Mouse (Mus musculus): ENCODE measurements around the gene Gm6993. TPM values are rescaled to one million over a fixed set of nuclear protein-coding genes. Genes with fewer than 3 reads are reported as not detected.
A peak's percentile ranks its signal among the peaks of the same experiment; 100 is the strongest.

Gene Gm6993
- polyA plus RNA-seq, 1 experiment from 2014 or later = not detected

DNA sequence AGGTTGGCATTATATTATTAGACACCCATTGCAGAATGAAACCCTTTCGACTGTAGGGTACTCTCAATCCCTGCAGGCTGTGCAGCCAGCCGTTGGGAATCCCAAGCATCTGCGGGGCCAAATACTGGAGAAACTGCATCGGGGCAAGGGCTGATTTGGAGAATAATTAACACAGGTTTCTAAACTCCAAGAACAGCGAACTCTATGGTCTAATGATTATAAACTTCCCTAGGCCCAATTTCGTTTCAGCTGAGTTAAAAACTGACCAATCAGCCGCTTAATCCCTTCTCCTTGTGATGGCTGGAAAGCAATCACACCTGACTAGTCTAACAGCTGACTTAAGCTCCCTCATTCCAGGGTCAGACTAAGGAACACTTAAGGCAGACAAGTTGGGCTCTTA lies 23.4 kb downstream of the Gm6993 start:
- Histone ChIP-seq H3K9me3 (ENCODE audit: control insufficient read depth, low read length) (no peaks in the 10 kb centered on the region), H3K4me2 (ENCODE audit: low read depth, low read length, severe bottlenecking) (no peak overlapping the region), H3K27me3 (ENCODE audit: control insufficient read depth, insufficient read depth, low read length) (peaks cover 34% of the 10 kb centered on the region), H3K36me3 (ENCODE audit: control insufficient read depth, insufficient read depth, low read length) (no peaks in the 10 kb centered on the region), H3K27ac (ENCODE audit: low read depth, low read length) (no peak overlapping the region), H3K4me1 (replicated peaks; ENCODE audit: control insufficient read depth, insufficient read depth, low read length) (no peaks in the 10 kb centered on the region; the same call in 1 of the 2 replicates), H3K9ac (ENCODE audit: low read length) (no peak overlapping the region), H3K4me3 (ENCODE audit: low read depth, low read length) (no peak overlapping the region)
- DNase-seq (ENCODE audit: low spot score) (peak; percentile 32), ATAC-seq (replicated peaks; ENCODE audit: low FRiP score) (no peak)
- 30% methylated on average over 7 of the region's 7 CpGs for WGBS

DNA sequence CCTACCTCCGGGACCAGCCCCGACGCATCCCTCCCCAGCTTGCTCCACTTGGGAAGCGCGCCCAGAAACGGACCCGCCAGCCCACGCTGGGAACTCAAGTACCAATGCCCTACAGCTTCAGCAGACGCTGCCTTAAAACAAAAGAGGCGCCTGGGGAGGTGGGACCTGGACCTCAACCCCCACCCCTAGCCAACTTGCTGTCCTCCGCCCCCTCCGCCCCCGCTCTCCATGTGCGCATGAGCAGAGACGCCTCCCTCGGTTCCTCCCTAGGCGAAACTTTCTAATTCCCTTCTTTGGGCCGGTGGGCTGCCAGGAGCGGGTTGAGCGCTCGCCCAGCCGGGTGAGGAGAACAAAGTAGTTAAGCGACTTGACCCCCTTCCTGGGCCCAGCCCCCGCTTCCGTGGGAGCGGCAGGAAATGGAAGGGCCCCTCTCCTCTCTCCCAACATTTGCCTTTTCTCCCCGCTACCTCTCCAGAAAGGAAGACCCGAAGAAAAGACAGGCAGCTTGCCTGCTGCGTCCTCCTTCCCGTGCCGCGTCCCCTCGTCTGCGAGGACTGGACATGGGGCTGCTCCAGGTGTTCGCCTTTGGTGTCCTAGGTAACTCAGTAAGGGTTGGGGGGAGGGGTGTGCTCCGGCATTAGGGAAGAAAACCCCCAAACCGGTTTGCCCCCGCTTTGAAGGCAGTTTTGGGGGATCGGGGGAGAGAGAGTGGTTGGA lies 24.6 kb downstream of the Gm6993 start, which contains the start of gene Lamb1:
TSS of gene Lamb1 (plus strand) at position 230 of the 717 bp plus-strand sequence.
- peak within 1 kb of the TSS; percentile 36 for H3K4me3 ChIP-seq (ENCODE audit: low read depth, low read length)
- WGBS = under 1% methylated on average over 39 of the region's 39 CpGs
- H3K27me3 ChIP-seq (ENCODE audit: control insufficient read depth, insufficient read depth, low read length) = peaks cover 34% of the 10 kb centered on the region
- peak within 1 kb of the TSS; percentile 48 for H3K4me2 ChIP-seq (ENCODE audit: low read depth, low read length, severe bottlenecking)
- no peak within 1 kb of the TSS for H3K27ac ChIP-seq (ENCODE audit: low read depth, low read length)
- no peaks in the 10 kb centered on the region for H3K9me3 ChIP-seq (ENCODE audit: control insufficient read depth, low read length)
- DNase-seq (ENCODE audit: low spot score) = peak; percentile 78
- 0 out of 2 replicates have a peak, but pooled peaks have one; percentile 53 for ATAC-seq (replicated peaks; ENCODE audit: low FRiP score)
- H3K36me3 ChIP-seq (ENCODE audit: control insufficient read depth, insufficient read depth, low read length) = no peaks in the 10 kb centered on the region
- peak within 1 kb of the TSS; percentile 21; the same call in 1 of the 2 replicates for H3K9ac ChIP-seq (ENCODE audit: low read length)
- no peaks in the 10 kb centered on the region; the same call in 1 of the 2 replicates for H3K4me1 ChIP-seq (replicated peaks; ENCODE audit: control insufficient read depth, insufficient read depth, low read length)

DNA sequence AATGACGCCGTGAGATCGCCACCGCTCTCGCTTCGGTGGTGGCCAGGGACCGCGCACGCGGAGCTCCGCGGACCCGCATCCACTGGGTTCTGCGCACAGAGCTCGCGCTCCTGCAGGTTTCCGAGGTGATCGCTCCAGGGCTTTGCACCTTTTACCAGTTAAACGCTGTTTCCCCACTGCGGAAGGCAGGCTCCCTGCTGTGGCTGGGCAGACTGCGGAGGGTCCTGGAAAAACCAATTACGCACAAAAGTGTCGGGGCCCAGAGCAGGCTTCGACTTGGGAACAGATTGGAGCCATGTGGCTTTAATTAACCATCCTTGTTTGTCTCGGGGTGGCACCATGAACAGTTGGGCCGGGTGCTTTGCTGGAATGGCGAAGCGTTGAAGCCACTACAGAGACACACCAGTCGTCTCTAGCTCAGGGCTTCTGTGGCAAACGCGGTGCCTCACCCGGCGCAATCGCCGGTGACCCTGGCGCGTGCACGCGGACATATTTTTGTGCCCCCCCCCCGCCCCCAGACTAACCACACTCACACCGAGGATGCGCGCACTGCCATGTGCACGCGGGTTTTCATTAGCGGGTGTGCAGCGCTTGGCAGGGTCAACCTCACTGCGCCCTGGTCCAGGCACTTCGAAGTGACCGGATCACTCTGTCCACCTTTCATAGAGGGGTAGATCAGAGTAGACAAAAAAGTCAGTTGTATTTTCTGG lies 25.3 kb downstream of the Gm6993 start:
- peak overlapping the region; percentile 48 for H3K4me2 ChIP-seq (ENCODE audit: low read depth, low read length, severe bottlenecking)
- DNase-seq (ENCODE audit: low spot score) (peak; percentile 61), ATAC-seq (replicated peaks; ENCODE audit: low FRiP score) (peak; percentile 27; the same call in 1 of the 2 replicates)
- under 1% methylated on average over 50 of the region's 50 CpGs for WGBS
- peak overlapping the region; percentile 21; the same call in 1 of the 2 replicates for H3K9ac ChIP-seq (ENCODE audit: low read length)
- H3K27me3 ChIP-seq (ENCODE audit: control insufficient read depth, insufficient read depth, low read length) = peaks cover 34% of the 10 kb centered on the region
- no peaks in the 10 kb centered on the region for H3K9me3 ChIP-seq (ENCODE audit: control insufficient read depth, low read length)
- H3K4me3 ChIP-seq (ENCODE audit: low read depth, low read length) = peak overlapping the region; percentile 36
- H3K4me1 ChIP-seq (replicated peaks; ENCODE audit: control insufficient read depth, insufficient read depth, low read length) = no peaks in the 10 kb centered on the region; the same call in 1 of the 2 replicates
- H3K36me3 ChIP-seq (ENCODE audit: control insufficient read depth, insufficient read depth, low read length) = no peaks in the 10 kb centered on the region
- H3K27ac ChIP-seq (ENCODE audit: low read depth, low read length) = no peak overlapping the region

DNA sequence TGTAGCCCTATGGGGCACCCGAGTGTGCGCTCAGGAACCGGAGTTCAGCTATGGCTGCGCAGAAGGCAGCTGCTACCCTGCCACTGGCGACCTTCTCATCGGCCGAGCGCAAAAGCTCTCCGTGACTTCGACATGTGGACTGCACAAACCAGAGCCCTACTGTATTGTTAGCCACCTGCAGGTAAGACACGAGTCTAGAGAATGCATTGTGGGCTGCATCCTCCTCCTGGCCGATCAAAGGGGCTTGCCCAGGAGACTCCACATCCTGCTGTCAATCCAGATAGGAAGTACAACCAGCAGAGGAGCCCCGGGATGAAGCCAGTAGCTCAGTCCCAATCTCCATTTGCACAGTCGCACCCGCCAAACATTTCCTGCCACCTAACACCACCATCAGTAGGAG lies 26.1 kb downstream of the Gm6993 start:
- DNase-seq (ENCODE audit: low spot score) = peak; percentile 49
- peak overlapping the region; percentile 48 for H3K4me2 ChIP-seq (ENCODE audit: low read depth, low read length, severe bottlenecking)
- WGBS = 4% methylated on average over 15 of the region's 15 CpGs
- H3K4me1 ChIP-seq (replicated peaks; ENCODE audit: control insufficient read depth, insufficient read depth, low read length) = no peaks in the 10 kb centered on the region; the same call in 1 of the 2 replicates
- H3K27ac ChIP-seq (ENCODE audit: low read depth, low read length) = no peak overlapping the region
- no peaks in the 10 kb centered on the region for H3K9me3 ChIP-seq (ENCODE audit: control insufficient read depth, low read length)
- H3K36me3 ChIP-seq (ENCODE audit: control insufficient read depth, insufficient read depth, low read length) = no peaks in the 10 kb centered on the region
- peaks cover 34% of the 10 kb centered on the region for H3K27me3 ChIP-seq (ENCODE audit: control insufficient read depth, insufficient read depth, low read length)
- H3K9ac ChIP-seq (ENCODE audit: low read length) = no peak overlapping the region
- H3K4me3 ChIP-seq (ENCODE audit: low read depth, low read length) = peak overlapping the region; percentile 36
- ATAC-seq (replicated peaks; ENCODE audit: low FRiP score) = no peak; the same call in 1 of the 2 replicates

DNA sequence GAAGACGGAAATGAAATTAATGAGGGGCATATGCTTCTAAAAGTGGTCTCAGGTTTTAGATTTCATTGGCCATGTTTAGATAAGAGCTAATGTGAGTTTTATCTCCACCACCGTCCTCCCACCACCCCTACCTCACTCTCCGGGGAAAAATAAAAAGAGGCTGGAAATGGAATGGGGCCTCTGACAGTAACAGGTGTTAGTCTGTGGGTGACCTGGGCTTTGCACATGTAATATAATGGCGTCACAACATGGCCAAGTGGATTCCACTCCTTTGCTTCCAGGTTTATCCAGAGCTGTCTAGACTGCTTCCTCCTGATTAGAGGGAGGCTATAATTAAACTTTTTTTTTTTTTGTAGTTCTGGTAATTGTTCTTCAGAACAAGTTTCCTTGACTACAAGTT lies 26.8 kb downstream of the Gm6993 start:
- Histone ChIP-seq H3K9ac (ENCODE audit: low read length) (no peak overlapping the region), H3K4me1 (replicated peaks; ENCODE audit: control insufficient read depth, insufficient read depth, low read length) (no peaks in the 10 kb centered on the region; the same call in 1 of the 2 replicates), H3K4me2 (ENCODE audit: low read depth, low read length, severe bottlenecking) (no peak overlapping the region), H3K27ac (ENCODE audit: low read depth, low read length) (no peak overlapping the region), H3K4me3 (ENCODE audit: low read depth, low read length) (no peak overlapping the region), H3K36me3 (ENCODE audit: control insufficient read depth, insufficient read depth, low read length) (no peaks in the 10 kb centered on the region), H3K9me3 (ENCODE audit: control insufficient read depth, low read length) (no peaks in the 10 kb centered on the region), H3K27me3 (ENCODE audit: control insufficient read depth, insufficient read depth, low read length) (peaks cover 34% of the 10 kb centered on the region)
- DNase-seq (ENCODE audit: low spot score) (peak; percentile 28), ATAC-seq (replicated peaks; ENCODE audit: low FRiP score) (no peak)
- WGBS = 60% methylated on average over 4 of the region's 4 CpGs

DNA sequence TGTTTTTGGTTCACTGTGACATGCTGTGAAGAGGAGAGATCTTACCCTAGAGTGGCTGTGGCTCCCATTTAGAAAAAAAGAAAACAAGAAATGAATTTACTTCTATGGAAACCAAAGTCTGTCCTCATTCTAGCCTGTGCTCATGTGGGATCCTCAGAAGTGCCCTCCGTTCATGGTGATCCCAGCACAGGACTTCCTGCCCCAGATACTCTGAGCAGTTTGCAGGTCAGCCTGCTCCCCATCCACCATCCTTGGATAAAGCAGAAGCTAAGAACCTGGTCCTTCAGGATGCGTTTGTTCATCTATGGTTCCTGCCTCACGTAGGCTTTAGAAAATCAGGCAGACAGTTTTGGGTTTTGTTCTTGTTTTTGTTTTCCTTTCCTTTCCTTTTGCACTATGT lies 27.7 kb downstream of the Gm6993 start:
- H3K9ac ChIP-seq (ENCODE audit: low read length) = no peak overlapping the region
- H3K4me2 ChIP-seq (ENCODE audit: low read depth, low read length, severe bottlenecking) = no peak overlapping the region
- ATAC-seq (replicated peaks; ENCODE audit: low FRiP score) = no peak
- no peaks in the 10 kb centered on the region for H3K9me3 ChIP-seq (ENCODE audit: control insufficient read depth, low read length)
- no peak overlapping the region for H3K4me3 ChIP-seq (ENCODE audit: low read depth, low read length)
- 78% methylated on average over 3 of the region's 3 CpGs for WGBS
- peak; percentile 8 for DNase-seq (ENCODE audit: low spot score)
- no peak overlapping the region for H3K27ac ChIP-seq (ENCODE audit: low read depth, low read length)
- no peaks in the 10 kb centered on the region; the same call in 1 of the 2 replicates for H3K4me1 ChIP-seq (replicated peaks; ENCODE audit: control insufficient read depth, insufficient read depth, low read length)
- peaks cover 34% of the 10 kb centered on the region for H3K27me3 ChIP-seq (ENCODE audit: control insufficient read depth, insufficient read depth, low read length)
- H3K36me3 ChIP-seq (ENCODE audit: control insufficient read depth, insufficient read depth, low read length) = no peaks in the 10 kb centered on the region

DNA sequence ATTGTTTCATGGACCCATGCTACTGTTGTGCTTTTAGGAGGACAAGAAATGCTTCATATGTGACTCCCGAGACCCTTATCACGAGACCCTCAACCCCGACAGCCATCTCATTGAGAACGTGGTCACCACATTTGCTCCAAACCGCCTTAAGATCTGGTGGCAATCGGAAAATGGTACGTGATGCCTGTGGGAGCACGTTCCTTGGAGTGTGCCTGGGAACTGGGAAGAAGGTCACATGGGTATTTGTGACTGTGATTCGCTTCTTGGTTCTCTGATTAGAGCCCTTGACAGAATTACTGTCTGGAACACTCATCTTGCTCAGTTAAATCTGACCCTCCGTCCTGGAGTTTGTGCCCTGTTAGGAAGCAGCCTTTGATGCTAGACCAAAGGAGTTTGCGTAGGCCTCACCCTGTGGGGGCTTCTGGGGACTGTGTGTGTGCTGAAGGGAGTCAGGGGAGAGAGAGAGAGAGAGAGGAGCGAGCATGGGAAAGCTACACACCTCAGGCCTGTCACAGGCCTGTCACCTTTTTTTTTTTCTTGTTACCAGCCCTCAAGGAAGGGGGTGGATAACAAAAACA lies 28.5 kb downstream of the Gm6993 start:
- Histone ChIP-seq H3K4me3 (ENCODE audit: low read depth, low read length) (no peak overlapping the region), H3K4me2 (ENCODE audit: low read depth, low read length, severe bottlenecking) (no peak overlapping the region), H3K27ac (ENCODE audit: low read depth, low read length) (no peak overlapping the region), H3K9ac (ENCODE audit: low read length) (no peak overlapping the region), H3K36me3 (ENCODE audit: control insufficient read depth, insufficient read depth, low read length) (no peaks in the 10 kb centered on the region), H3K27me3 (ENCODE audit: control insufficient read depth, insufficient read depth, low read length) (peaks cover 33% of the 10 kb centered on the region), H3K9me3 (ENCODE audit: control insufficient read depth, low read length) (no peaks in the 10 kb centered on the region), H3K4me1 (replicated peaks; ENCODE audit: control insufficient read depth, insufficient read depth, low read length) (no peaks in the 10 kb centered on the region; the same call in 1 of the 2 replicates)
- DNase-seq (ENCODE audit: low spot score) (peak; percentile 40), ATAC-seq (replicated peaks; ENCODE audit: low FRiP score) (no peak)
- WGBS = 79% methylated on average over 12 of the region's 12 CpGs

DNA sequence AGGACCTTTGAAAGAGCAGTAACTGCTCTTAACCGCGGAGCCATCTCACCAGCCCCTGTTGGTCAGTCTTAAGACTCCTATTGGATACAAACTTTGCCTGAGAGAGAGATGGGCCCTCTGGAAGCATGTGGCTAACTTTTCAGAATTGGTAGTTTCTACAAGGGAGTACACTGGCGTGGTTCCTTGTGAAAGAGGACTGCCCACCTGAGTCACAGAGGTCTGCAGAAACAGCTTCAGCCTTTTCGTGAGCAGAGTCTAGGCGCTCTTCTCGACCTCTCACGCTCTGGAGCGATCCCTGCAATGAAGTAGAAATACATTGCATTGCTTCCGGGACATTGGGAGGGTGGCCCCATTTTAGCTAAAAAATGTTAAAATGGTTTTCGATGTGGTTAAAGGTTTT lies 29.8 kb downstream of the Gm6993 start:
- DNase-seq (ENCODE audit: low spot score) = peak; percentile 21
- H3K36me3 ChIP-seq (ENCODE audit: control insufficient read depth, insufficient read depth, low read length) = no peaks in the 10 kb centered on the region
- H3K9me3 ChIP-seq (ENCODE audit: control insufficient read depth, low read length) = no peaks in the 10 kb centered on the region
- no peak overlapping the region for H3K9ac ChIP-seq (ENCODE audit: low read length)
- H3K27ac ChIP-seq (ENCODE audit: low read depth, low read length) = no peak overlapping the region
- 93% methylated on average over 10 of the region's 10 CpGs for WGBS
- no peak overlapping the region for H3K4me2 ChIP-seq (ENCODE audit: low read depth, low read length, severe bottlenecking)
- H3K27me3 ChIP-seq (ENCODE audit: control insufficient read depth, insufficient read depth, low read length) = peaks cover 21% of the 10 kb centered on the region
- H3K4me3 ChIP-seq (ENCODE audit: low read depth, low read length) = no peak overlapping the region
- no peaks in the 10 kb centered on the region; the same call in 1 of the 2 replicates for H3K4me1 ChIP-seq (replicated peaks; ENCODE audit: control insufficient read depth, insufficient read depth, low read length)
- no peak for ATAC-seq (replicated peaks; ENCODE audit: low FRiP score)

All from forebrain, embryonic 11.5 days (tissue).